Mouse (Mus musculus) spleen, adult 18-20 months (tissue): ENCODE data around the gene Mup3.
"Not testable (repeated sequence)": the region's sequence is repeated elsewhere in the genome, so short reads cannot be mapped to it uniquely, and the experiment has no call there.

Source experiments
- DNase-seq, 2 experiments: peaks; one replicate each; pipeline ENCODE4 v3.0.0; 2022; ENCODE audit warnings: mixed read lengths in 2 of 2

The Mup3 gene

DNA sequence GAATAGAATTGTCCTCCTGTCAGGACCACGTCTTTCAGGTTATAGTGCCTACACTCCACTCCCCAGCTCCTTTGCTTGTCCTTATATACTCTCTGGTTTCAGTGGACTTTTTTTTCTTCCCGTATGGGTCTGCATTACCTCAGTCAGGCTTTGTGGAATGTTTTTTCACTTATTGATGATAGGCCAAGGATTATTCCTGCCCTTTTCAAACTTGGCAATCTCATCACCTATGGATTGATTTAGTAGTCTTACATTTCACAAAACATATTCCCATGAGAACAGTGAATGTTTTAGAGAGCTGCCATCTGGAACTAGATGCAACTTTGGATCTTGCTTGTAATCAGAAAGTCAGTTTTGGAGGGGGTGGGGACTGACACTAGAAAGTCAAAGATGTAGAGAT, at the start of gene Mup3:
TSS of gene Mup3 (minus strand) at position 102 of the 400 bp plus-strand sequence.
- DNase-seq = no peak

DNA sequence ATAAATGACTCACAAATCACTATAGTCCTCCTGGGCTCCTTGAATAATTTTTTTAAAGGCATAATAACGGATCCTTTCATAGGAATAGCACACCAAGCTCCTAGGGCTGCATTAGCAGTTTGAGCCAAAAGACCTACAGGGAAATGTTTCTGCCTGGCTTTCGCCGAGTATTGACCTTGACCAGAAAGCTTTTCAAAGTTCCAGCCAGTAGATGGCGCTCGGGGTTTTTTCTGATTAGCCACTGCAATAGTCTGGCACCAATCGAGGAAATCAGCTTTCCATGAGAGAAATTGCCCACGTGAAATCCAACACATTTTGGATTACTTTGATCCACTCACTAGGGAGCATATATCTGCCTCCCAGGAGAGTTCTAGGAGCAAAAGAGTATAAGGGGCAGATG, 46.6 kb upstream of the Mup3 start:
- peak in 1 of 2 experiments; percentile 47 for DNase-seq

DNA sequence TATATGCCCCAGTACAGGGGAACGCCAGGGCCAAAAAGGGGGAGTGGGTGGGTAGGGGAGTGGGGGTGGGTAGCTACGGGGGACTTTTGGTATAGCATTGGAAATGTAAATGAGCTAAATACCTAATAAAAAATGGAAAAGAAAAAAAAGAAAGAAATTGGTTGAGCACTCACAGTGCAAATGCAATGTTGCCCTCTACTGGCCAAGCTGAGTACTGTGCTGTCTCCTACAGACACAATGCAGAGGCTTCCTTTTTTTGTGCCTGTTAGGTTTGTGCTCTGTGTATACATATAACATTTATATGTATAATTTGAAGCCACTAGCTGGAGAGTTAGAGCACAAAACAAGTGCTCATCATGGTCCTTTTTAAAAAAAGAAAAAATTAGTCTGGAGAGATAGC, 16.2 kb upstream of the Mup3 start:
- DNase-seq = not testable (repeated sequence)

DNA sequence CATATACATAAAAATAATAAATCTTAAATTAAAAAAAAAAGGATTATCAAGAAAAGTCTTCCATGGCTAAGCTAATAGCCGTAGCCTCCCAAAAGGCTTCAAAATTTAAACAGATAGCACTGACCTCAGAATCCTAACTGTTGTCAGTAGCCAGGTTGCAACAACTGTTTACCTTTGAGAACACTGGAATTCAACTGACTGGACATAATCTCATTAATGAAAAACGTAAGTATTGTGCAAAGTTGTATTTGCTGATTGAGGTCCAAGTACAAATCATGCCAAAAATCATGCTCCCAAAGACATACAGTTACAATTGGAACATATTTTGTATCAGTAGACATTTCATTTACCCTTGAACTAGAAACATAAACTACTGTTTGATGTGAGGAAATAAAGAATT, 811 bp upstream of the Mup3 start:
- DNase-seq = no peak

DNA sequence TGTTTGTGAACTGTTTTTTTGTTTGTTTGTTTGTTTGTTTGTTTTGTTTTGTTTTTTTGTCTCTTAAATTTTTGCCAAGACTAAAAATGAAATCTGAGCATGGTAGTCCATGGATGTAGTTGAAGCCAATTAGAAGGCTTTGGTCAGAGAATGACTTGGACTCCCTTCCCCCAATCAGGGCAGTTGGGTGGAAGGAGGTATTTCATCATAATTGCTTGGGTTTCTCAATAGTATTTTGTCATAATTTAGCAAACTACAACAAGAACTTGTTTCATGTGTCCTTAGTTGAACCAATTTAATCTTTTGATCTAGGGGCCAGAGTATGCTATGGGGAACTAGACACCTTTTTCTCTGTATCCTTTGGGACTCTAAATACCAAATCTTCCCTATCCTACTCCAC, 4.4 kb downstream of the Mup3 start:
- DNase-seq = no peak

DNA sequence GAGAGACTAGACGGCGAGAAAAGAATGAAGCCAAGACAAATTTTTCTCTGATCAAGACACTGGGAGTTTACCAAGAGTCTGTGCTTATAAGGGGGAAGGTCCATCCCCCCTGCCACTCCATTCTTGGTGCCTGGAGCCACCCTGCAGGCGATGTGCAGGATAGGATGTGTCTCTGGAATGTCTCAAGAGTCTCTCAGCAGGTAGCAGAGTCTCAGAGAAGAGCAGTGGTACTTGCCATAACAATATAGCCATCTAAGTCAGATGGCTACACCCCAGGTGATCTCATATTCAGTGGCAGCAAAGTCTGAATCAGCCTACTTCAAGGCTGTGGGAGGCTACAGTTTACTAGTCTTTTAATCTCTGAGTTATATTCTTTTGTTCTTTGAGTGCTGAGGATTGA, 12.0 kb downstream of the Mup3 start:
- no peak for DNase-seq

DNA sequence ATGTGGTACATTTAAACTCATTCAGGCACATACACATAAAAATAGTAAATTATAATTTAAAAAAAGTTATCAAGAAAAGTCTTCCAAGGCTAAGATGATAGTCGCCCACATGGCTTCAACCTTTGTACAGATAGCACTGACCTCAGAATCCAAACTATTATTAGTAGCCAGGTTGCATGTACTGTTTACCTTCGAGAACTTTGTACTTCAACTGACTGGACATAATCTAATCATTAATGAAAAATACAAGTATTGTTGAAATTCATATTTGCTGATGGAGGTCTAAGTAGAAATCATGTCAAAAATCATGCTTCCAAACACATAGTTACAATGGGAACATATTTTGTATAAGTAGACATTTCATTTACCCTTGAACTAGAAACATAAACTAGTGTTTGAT, 32.4 kb downstream of the Mup3 start:
- not testable (repeated sequence) for DNase-seq

DNA sequence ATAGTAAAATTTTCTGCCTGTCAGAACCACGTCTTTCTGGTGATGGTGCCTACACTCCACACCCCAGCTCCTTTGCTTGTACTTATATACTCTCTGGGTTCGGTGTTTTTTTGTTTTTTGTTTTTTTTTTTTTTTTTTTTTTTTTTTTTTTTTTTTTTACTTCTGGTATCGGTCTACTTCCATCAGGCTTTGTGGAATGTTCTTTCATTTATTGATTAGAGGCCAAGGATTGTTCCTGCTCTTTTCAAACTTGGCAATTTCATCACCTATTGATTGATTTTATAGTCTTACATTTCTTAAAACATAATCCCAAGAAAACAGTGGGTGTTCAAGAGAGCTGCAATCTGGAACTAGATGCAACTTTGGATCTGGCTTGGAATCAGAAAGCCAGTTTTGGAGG, 33.1 kb downstream of the Mup3 start, which contains the start of gene Mup20:
TSS of gene Mup20 (minus strand) at position 101 of the 400 bp plus-strand sequence.
- not testable (repeated sequence) for DNase-seq
